Mouse (Mus musculus): ENCODE data around the gene Scaf4. TPM values are rescaled to one million over a fixed set of nuclear protein-coding genes. Genes with fewer than 3 reads are reported as not detected.
A peak's percentile ranks its signal among the peaks of the same experiment; 100 is the strongest.
"Not testable (repeated sequence)": the region's sequence is repeated elsewhere in the genome, so short reads cannot be mapped to it uniquely, and the experiment has no call there.

The Scaf4 gene
- polyA plus RNA-seq, 1 experiment from 2014 or later, result 29.4 TPM

DNA sequence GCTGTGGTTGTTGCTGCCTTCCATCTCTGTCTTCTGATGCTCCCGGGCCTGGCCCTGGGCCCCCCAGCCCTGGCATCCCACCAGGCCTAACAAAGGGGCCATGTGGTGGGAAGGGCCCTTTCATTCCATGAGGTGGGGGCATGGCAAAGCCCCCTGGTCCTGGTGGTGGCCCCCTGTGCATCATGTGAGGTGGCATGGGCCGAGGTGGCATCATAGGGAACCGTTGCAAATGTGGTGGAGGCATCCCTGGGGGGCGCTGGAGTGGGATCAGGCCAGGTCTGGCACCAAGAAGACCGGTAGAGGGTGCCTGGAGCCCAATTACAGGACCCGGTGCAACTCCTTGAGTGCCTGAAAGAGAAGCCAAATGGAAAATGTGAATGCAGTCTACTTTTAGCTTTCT is 54.4 kb downstream of the Scaf4 start:
- H3K4me1 ChIP-seq (replicated peaks), result no peaks in the 10 kb centered on the region
- H3K36me3 ChIP-seq, result peaks cover 38% of the 10 kb centered on the region
- H3K9me3 ChIP-seq, result no peaks in the 10 kb centered on the region
- no peak for ATAC-seq
- H3K9ac ChIP-seq (replicated peaks), result no peak overlapping the region
- no peaks in the 10 kb centered on the region for H3K27me3 ChIP-seq
- WGBS, result 87% methylated on average over 6 of the region's 6 CpGs
- no peak overlapping the region for H3K4me3 ChIP-seq (replicated peaks)
- H3K4me2 ChIP-seq (replicated peaks), result no peak overlapping the region
- no peak overlapping the region for H3K27ac ChIP-seq

DNA sequence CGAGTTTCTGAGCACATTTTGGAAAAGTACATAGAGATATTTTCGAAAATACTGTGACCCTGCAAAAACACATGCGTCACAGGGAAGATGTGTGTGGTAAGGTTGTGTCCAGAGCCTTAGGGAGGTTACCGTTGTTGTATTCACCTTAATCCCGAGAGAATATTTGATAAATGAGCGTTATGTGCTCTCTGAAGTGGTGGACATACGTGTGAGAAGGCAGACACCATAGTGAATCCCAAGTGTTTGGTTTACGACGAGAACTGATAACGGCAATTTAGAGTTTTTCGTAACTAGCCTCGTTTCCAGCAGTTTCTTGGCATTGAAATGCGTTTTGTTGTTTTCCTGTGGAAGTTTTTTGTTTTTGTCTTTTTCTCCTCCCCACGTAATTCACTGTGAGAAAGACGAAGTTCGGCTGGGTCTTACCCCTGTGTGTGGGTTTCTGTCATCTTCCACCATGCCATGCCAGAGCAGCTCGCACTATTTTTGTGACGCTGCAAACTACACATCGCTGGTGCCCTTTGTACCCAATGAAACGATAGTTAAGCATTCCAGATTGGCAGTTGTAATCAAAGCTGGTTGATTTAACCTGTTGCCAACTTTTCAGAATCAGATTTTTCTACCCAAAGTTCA is 62.7 kb downstream of the Scaf4 start:
- H3K36me3 ChIP-seq, result peaks cover 23% of the 10 kb centered on the region
- H3K9me3 ChIP-seq, result no peaks in the 10 kb centered on the region
- H3K4me1 ChIP-seq (replicated peaks), result peaks cover 32% of the 10 kb centered on the region
- WGBS, result 11% methylated on average over 20 of the region's 20 CpGs
- peak overlapping the region; percentile 78 for H3K4me3 ChIP-seq (replicated peaks)
- H3K9ac ChIP-seq (replicated peaks), result peak overlapping the region; percentile 95
- no peak overlapping the region for H3K27ac ChIP-seq
- peak overlapping the region; percentile 75 for H3K4me2 ChIP-seq (replicated peaks)
- ATAC-seq, result no peak
- 0 out of 2 replicates have a peak, but pooled peaks cover 3% of the 10 kb centered on the region for H3K27me3 ChIP-seq

DNA sequence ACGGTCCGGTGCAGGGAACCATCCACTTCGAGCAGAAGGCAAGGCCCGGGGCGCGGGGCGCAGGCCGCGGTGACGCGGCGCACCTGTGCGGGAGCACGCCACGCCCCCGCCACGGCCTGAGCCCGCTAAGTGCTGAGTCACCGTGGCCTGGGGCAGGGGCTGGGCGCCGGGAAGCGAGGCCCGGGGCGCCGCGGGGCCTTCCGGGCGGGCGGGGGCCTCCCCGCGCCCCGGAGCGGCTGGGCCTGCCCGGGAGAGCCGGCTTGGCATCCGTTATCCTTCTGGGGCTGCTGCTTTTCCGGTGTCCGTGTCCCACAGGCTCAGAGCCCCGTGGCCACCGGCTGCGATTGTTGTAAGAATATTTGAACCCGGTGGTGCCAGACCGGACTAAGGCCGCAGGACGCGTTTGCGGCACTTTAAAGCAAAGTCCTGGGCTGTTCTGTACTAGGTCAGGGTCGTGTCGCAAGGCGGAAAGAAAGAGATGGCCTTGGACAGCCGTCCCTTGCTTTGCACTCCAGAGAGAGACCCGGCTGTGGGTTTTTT is 63.3 kb downstream of the Scaf4 start:
- peak overlapping the region; percentile 95 for H3K9ac ChIP-seq (replicated peaks)
- WGBS, result under 1% methylated on average over 50 of the region's 52 CpGs
- H3K36me3 ChIP-seq, result peaks cover 19% of the 10 kb centered on the region
- H3K4me3 ChIP-seq (replicated peaks), result peak overlapping the region; percentile 78
- H3K9me3 ChIP-seq, result no peaks in the 10 kb centered on the region
- H3K4me2 ChIP-seq (replicated peaks), result peak overlapping the region; percentile 75
- peak overlapping the region; percentile 94 for H3K27ac ChIP-seq
- 0 out of 2 replicates have a peak, but pooled peaks cover 3% of the 10 kb centered on the region for H3K27me3 ChIP-seq
- peak; percentile 87 for ATAC-seq
- peaks cover 32% of the 10 kb centered on the region for H3K4me1 ChIP-seq (replicated peaks)

DNA sequence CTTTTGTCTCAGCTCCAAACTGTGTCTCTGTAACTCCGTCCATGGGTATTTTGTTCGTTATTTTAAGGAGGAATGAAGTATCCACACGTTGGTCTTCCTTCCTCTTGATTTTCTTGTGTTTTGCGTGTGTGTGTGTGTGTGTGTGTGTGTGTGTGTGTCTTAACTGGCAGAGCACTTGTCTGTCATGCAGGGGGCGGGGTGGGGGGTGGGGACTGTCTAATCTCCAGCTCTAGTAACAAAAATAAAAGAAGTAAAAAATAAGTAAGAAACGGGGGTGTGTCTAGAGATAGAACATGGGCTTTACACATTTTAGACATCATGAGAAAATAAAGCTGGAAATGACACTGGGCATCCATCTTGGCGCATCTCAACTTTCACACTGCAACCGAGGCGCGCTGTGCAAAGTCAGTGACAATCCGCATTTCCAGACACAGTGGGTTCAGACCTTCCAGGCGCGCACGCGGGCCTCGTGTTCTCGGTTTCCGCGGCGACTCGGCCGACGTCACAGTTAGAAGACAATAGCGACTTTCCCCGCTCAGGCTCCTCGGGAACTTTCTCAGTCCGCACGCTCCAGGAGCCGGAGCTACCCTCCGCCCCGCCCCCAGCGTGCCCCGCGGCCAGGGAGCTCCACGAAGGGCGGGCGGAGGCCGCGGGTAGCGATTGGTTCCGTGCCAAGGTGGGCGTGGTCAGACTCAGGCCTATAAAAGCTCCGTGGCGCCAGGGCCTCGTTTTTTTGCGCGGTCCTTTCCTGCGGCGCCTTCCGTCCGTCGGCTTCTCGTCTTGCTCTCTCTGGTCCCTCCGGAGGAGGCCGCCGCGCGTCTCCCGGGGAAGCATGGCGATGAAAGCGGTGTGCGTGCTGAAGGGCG is 64.0 kb downstream of the Scaf4 start, which contains the start of gene Sod1:
Sod1 (plus strand) TSS at position 729 of the 866 bp plus-strand sequence.
- ATAC-seq, result peak; percentile 96
- peak within 1 kb of the TSS; percentile 78 for H3K4me3 ChIP-seq (replicated peaks)
- H3K4me1 ChIP-seq (replicated peaks), result peaks cover 32% of the 10 kb centered on the region
- H3K27ac ChIP-seq, result peak within 1 kb of the TSS; percentile 94
- whole genome bisulfite sequencing, result 2% methylated on average over 63 of the region's 63 CpGs
- H3K9me3 ChIP-seq, result no peaks in the 10 kb centered on the region
- H3K27me3 ChIP-seq, result 0 out of 2 replicates have a peak, but pooled peaks cover 3% of the 10 kb centered on the region
- H3K36me3 ChIP-seq, result peaks cover 12% of the 10 kb centered on the region
- peak within 1 kb of the TSS; percentile 75 for H3K4me2 ChIP-seq (replicated peaks)
- H3K9ac ChIP-seq (replicated peaks), result peak within 1 kb of the TSS; percentile 95

DNA sequence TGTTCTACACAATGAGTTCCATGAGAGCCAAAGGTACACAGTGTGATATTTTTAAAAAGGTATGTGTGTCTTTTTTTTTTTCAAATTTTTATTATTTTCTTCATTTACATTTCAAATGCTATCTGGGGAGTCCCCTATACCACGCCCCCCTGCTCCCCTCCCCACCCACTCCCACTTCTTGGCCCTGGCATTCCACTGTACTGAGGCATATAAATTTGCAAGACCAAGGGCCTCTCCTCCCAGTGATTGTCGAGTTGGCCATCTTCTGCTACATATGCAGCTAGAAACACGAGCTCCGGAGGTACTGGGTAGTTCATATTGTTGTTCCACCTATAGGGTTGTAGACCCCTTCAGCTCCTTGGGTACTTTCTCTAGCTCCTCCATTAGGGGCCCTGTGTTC is 64.9 kb downstream of the Scaf4 start:
- not testable (repeated sequence) for H3K4me3 ChIP-seq (replicated peaks); H3K27ac ChIP-seq; ATAC-seq; H3K9ac ChIP-seq (replicated peaks); H3K27me3 ChIP-seq; H3K36me3 ChIP-seq; H3K9me3 ChIP-seq
- Histone ChIP-seq H3K4me2 (replicated peaks) (peak overlapping the region; percentile 75; the same call in 1 of the 2 replicates), H3K4me1 (replicated peaks) (peaks cover 32% of the 10 kb centered on the region)
- WGBS, result 76% methylated on average over 4 of the region's 4 CpGs

- no peak for ATAC-seq
- H3K4me2 ChIP-seq (replicated peaks), result no peak overlapping the region
- no peaks in the 10 kb centered on the region for H3K9me3 ChIP-seq
- no peaks in the 10 kb centered on the region for H3K36me3 ChIP-seq
- H3K27me3 ChIP-seq, result 0 out of 2 replicates have a peak, but pooled peaks cover 3% of the 10 kb centered on the region
- WGBS, result 72% methylated on average over 4 of the region's 4 CpGs
- no peak overlapping the region for H3K4me3 ChIP-seq (replicated peaks)
- H3K9ac ChIP-seq (replicated peaks), result no peak overlapping the region
- H3K4me1 ChIP-seq (replicated peaks), result peaks cover 22% of the 10 kb centered on the region
- no peak overlapping the region for H3K27ac ChIP-seq
Measured at GRCm38 (mm10) chr16:90217926-90218325, 66.4 kb downstream of the Scaf4 start.

GRCm38 (mm10) chr16:90217356-90217755 is 66.9 kb downstream of the Scaf4 start:
- WGBS, result 5% methylated on average over 3 of the region's 3 CpGs

GRCm38 (mm10) chr16:90216414-90216813 is 67.9 kb downstream of the Scaf4 start:
- Histone ChIP-seq H3K4me2 (replicated peaks) (no peak overlapping the region), H3K4me1 (replicated peaks) (peaks cover 7% of the 10 kb centered on the region), H3K27me3 (0 out of 2 replicates have a peak, but pooled peaks cover 3% of the 10 kb centered on the region), H3K27ac (no peak overlapping the region), H3K9me3 (no peaks in the 10 kb centered on the region), H3K36me3 (no peaks in the 10 kb centered on the region), H3K9ac (replicated peaks) (no peak overlapping the region), H3K4me3 (replicated peaks) (no peak overlapping the region)
- ATAC-seq, result no peak
- 97% methylated on average over 2 of the region's 2 CpGs for WGBS

More at GRCm38 (mm10) chr16:90217356-90217755, 66.9 kb downstream of the Scaf4 start:
- Histone ChIP-seq H3K36me3 (no peaks in the 10 kb centered on the region), H3K27ac (no peak overlapping the region), H3K9ac (replicated peaks) (no peak overlapping the region), H3K4me3 (replicated peaks) (no peak overlapping the region), H3K4me2 (replicated peaks) (no peak overlapping the region), H3K27me3 (0 out of 2 replicates have a peak, but pooled peaks cover 3% of the 10 kb centered on the region), H3K9me3 (no peaks in the 10 kb centered on the region), H3K4me1 (replicated peaks) (peaks cover 16% of the 10 kb centered on the region)
- ATAC-seq, result no peak

- not testable (repeated sequence) for ATAC-seq; H3K4me2 ChIP-seq (replicated peaks); H3K36me3 ChIP-seq; H3K27me3 ChIP-seq; H3K9me3 ChIP-seq; H3K9ac ChIP-seq (replicated peaks); H3K4me1 ChIP-seq (replicated peaks); H3K27ac ChIP-seq; H3K4me3 ChIP-seq (replicated peaks)
- 87% methylated on average over 5 of the region's 5 CpGs for WGBS
Measured at GRCm38 (mm10) chr16:90215879-90216278, 68.4 kb downstream of the Scaf4 start.

- Histone ChIP-seq H3K27ac (no peak overlapping the region), H3K4me1 (replicated peaks) (0 out of 2 replicates have a peak, but pooled peaks cover 2% of the 10 kb centered on the region), H3K27me3 (0 out of 2 replicates have a peak, but pooled peaks cover 3% of the 10 kb centered on the region), H3K4me2 (replicated peaks) (no peak overlapping the region), H3K9me3 (no peaks in the 10 kb centered on the region), H3K9ac (replicated peaks) (no peak overlapping the region), H3K36me3 (no peaks in the 10 kb centered on the region), H3K4me3 (replicated peaks) (no peak overlapping the region)
- WGBS, result 94% methylated on average over 11 of the region's 11 CpGs
- no peak for ATAC-seq
Measured at GRCm38 (mm10) chr16:90214731-90215565, 69.4 kb downstream of the Scaf4 start.
